Mouse (Mus musculus) testis, adult 2 months (tissue): ENCODE measurements around the gene Nek5. TPM values are rescaled to one million over a fixed set of nuclear protein-coding genes. Genes with fewer than 3 reads are reported as not detected.
A peak's percentile ranks its signal among the peaks of the same experiment; 100 is the strongest.

Experiments
- H3K27ac ChIP-seq: fragments of 200-500 bp; 2 replicates; pipeline ENCODE4 v1.5.1; 2012; ENCODE audit warnings: low read depth, low read length; ENCODE audit not compliant: control insufficient read depth, insufficient read depth
- H3K27me3 ChIP-seq: fragments of 200-500 bp; 2 replicates; pipeline ENCODE4 v1.6.1; 2012; ENCODE audit warnings: mild to moderate bottlenecking, low read length, moderate library complexity; ENCODE audit not compliant: control insufficient read depth, insufficient read depth
- H3K36me3 ChIP-seq: fragments of 200-500 bp; 2 replicates; pipeline ENCODE4 v1.6.1; 2012; ENCODE audit warnings: mild to moderate bottlenecking, low read length; ENCODE audit not compliant: control insufficient read depth, insufficient read depth
- H3K4me1 ChIP-seq: fragments of 200-500 bp; 2 replicates; pipeline ENCODE4 v1.6.1; 2012; ENCODE audit warnings: low read length; ENCODE audit not compliant: control insufficient read depth, insufficient read depth
- H3K4me3 ChIP-seq: fragments of 200-500 bp; 2 replicates; pipeline ENCODE4 v1.5.1; 2012; ENCODE audit warnings: low read depth, mild to moderate bottlenecking, low read length, moderate library complexity, mixed read lengths; ENCODE audit not compliant: control insufficient read depth
- CTCF ChIP-seq: fragments of 200-500 bp; IDR thresholded peaks from 2 replicates; pipeline ENCODE4 v1.5.1; 2012; ENCODE audit warnings: low read depth, mild to moderate bottlenecking, inconsistent platforms, low read length, moderate library complexity; ENCODE audit not compliant: control insufficient read depth, insufficient read depth, insufficient replicate concordance
- POLR2A ChIP-seq: fragments of 200-500 bp; IDR thresholded peaks from 2 replicates; pipeline ENCODE4 v1.6.1; 2012; ENCODE audit warnings: low read depth, mild to moderate bottlenecking, inconsistent platforms, low read length, moderate library complexity; ENCODE audit not compliant: control insufficient read depth
- polyA plus RNA-seq: library from polyadenylated mRNA; depleted of rRNA; stranded (reverse); fragments of >200 nt; gene quantifications from 2 replicates; pipeline ENCODE4 v1.2.3, GENCODE M21; 2012; rRNA removed

The Nek5 gene
- 0.31 and 0.40 TPM in 2 replicates for polyA plus RNA-seq

DNA sequence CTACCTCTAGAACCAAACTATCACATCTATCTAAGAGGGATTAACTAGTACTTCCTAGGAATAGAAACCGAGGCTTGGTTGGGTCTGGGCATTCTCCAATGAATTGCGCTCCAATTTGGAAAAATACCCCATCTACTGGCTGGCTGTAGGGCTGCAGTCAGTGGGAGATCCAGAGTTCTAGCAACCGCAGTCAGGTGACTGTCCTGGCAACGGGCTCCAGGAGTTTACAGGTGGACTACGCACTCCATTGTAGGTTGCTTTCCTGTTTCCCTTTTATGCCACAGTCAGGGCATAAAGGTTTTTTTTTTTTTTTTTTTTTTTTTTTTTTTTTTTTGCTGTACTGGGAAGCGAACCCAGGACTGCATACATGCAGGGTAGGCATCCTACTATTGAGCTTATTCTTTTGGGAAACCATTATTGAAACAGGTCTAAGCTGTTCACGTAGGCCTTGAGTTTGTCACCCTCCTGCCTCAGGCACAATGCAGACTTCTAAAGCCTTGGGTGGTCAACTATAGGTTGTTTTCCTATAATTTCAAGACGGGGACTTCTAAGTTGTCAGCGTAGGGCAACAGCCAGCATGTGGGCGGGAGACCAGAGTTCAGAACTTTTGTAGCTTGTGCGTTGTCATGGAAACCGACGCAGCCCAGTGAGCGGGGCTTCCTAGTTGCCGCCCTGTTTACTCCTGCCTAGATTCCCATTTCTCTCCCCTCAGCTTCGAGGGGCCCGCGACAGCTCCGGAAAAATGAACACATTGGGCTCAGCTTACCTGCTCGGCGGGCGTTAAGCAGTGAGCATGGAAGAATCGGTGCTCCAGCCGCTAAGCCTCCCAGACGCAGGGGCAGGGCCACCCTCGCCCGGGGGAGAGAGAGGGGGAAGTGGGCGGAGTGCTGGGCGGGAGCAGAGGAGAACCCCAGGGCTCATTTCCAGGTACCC, at the start of gene Nek5:
TSS of gene Nek5 (minus strand) at position 834 of the 933 bp plus-strand sequence.
- TF ChIP-seq POLR2A (no peak), CTCF (peak; percentile 35; the same call in 1 of the 2 replicates)
- no peaks in the 10 kb centered on the region for H3K27me3 ChIP-seq
- H3K27ac ChIP-seq, result no peak within 1 kb of the TSS

DNA sequence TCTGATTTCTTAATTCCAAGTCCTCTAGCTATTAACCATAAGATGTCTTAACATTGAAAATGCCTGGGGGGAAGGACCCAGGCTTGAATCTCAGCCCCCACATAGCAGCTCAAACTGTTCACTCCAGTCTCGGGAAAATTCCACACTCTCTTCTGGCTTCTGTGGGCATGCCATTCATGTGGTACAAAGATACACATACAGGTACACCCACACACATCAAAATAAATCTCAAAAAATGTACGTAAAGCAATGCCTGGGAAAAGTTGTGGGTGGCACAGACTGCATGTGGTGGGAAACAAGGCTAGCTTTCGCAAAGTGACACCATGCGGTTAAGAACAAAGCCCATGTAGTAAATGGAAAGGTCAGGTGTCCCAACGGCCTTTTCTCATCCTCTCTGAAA, 44.3 kb upstream of the Nek5 start:
- no peaks in the 10 kb centered on the region for H3K27me3 ChIP-seq
- H3K27ac ChIP-seq, result no peak overlapping the region
- TF ChIP-seq POLR2A, result no peak
- no peak for TF ChIP-seq CTCF
- H3K4me1 ChIP-seq, result no peaks in the 10 kb centered on the region
- no peaks in the 10 kb centered on the region for H3K36me3 ChIP-seq
- no peak overlapping the region for H3K4me3 ChIP-seq

More for the DNA sequence above, at the start of gene Nek5:
- H3K36me3 ChIP-seq, result no peaks in the 10 kb centered on the region
- H3K4me3 ChIP-seq, result peak within 1 kb of the TSS; percentile 86
- H3K4me1 ChIP-seq, result peaks cover 7% of the 10 kb centered on the region; the same call in 1 of the 2 replicates

DNA sequence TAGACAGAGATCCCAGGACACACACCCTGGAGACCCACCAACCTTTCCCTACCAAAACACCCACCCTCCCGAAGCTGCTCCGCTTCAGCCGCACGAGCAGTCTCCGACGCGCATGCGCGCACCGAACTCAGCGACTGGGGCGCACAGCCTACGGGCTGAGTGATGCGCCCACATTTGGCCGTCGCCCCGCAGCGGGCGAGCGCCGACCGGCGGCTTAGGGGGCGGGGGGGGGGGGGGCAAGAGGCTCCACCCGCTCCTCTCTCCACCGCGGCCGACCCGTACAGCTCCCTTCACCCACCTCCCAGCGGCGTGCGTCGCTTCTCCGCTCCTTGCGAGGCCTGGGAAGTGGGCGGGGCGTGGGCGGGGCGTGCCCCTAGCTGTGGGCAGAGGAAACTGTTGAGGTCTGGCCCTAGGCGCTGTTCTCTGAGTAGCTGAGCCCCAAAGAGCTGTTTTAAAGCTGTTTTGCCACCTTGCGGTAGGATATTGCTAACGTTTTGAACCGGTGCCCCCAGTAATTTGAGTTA, 41.3 kb upstream of the Nek5 start, which contains the start of gene Nek3:
TSS of gene Nek3 (minus strand) at position 356 of the 524 bp plus-strand sequence.
- no peak within 1 kb of the TSS for H3K27ac ChIP-seq
- no peaks in the 10 kb centered on the region for H3K36me3 ChIP-seq
- H3K27me3 ChIP-seq, result no peaks in the 10 kb centered on the region
- TF ChIP-seq CTCF (no peak), POLR2A (peak; percentile 60)
- peak within 1 kb of the TSS; percentile 71 for H3K4me3 ChIP-seq
- no peaks in the 10 kb centered on the region for H3K4me1 ChIP-seq

DNA sequence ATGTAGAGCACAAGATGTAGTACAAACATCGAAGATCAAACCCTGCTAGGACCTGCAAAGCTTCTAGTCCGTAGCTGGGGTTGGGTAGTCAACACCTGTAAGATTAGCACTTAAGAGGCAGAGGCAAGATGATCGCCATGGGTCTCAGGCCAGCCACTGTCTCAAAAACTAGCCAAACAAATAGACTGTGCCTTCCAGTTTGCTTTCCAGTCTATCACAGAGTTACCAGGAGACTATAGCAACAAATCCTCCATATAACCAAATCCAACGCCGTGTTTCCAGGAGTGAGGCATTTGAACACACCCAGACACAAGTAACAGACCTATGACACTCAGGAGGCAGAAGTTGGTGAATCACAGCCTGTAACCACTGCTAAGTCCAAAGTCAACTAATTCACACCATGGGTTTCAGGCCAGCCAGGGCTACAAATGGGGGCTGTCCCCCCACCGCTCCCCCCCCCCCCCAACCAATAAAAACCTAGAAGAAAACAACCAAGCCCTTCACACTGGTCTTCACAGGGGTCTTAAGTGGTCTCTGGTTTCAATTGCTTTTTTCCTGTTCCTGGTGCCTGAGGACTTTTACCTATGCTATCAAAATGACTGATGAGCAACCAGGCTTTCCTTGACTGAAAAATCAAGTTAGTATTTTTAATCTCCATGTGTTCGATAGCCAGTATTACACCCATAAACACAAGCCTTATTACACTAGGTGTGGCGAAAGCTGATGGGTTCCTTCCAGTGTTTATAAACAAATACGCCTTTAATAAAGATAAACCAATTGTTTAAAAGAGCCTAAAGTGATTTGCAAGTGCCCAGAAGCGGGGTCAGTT, 40.6 kb upstream of the Nek5 start:
- H3K4me3 ChIP-seq, result peak overlapping the region; percentile 71
- no peaks in the 10 kb centered on the region for H3K36me3 ChIP-seq
- H3K27ac ChIP-seq, result no peak overlapping the region
- H3K27me3 ChIP-seq, result no peaks in the 10 kb centered on the region
- TF ChIP-seq POLR2A (no peak), CTCF (no peak)
- H3K4me1 ChIP-seq, result no peaks in the 10 kb centered on the region

DNA sequence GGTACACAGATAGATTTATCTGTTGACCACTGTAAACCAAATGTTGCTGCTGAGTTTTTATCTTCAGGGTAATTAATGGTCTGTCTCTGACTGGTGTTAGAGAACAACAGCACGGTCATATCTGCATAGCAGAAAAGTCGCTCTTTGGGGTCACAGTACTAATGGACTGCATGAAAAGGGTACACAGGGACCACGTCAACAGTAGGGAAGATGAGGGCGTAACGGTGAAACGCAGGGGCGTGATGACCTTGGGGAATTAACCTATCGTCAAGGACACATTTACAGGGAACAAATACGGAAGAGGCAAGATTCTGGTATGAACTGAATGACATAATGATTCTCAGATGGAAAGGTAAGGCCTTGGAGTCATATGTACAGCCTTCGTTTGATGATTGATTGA, 39.6 kb upstream of the Nek5 start:
- H3K27ac ChIP-seq, result no peak overlapping the region
- H3K36me3 ChIP-seq, result no peaks in the 10 kb centered on the region
- no peak overlapping the region for H3K4me3 ChIP-seq
- H3K27me3 ChIP-seq, result no peaks in the 10 kb centered on the region
- no peaks in the 10 kb centered on the region for H3K4me1 ChIP-seq
- TF ChIP-seq POLR2A (no peak), CTCF (no peak)

DNA sequence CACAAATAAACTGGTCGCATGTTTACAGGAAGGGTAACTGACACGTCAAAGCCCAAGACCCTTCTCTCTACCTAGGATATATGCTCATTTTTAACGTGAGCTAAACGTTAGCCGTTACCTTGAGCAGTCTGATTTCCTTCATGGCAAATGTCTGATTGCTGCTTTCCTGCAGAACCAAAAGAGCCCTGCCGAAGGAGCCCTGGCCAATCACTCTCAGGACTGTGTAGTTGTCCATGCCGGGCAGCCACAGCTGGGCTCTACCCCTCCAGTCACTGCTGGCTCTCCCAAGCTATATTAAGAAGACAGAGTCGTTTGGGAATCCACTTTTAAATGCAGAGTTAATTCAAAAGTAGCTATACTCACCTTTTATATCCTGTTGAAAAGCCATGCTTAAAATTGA, 37.4 kb upstream of the Nek5 start:
- Histone ChIP-seq H3K4me1 (no peaks in the 10 kb centered on the region), H3K27me3 (no peaks in the 10 kb centered on the region), H3K36me3 (no peaks in the 10 kb centered on the region), H3K27ac (no peak overlapping the region), H3K4me3 (no peak overlapping the region)
- TF ChIP-seq POLR2A, result no peak
- TF ChIP-seq CTCF, result no peak

DNA sequence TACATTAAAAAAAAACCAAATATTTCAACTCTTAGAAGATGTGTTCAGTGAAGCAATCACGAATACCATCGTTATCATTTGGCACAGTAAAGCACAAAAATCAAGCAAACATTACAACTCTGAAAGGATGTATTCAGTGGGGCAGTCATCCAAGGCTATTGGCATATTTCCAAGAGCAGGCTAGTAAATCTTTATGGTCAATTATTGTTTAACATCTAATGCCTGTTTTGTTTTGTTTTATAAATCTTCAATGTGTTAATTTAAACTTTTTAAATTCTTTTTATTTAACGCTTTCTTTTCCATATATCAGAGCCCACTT, 25.5 kb upstream of the Nek5 start:
- no peak overlapping the region for H3K4me3 ChIP-seq
- H3K36me3 ChIP-seq, result no peaks in the 10 kb centered on the region
- no peak for TF ChIP-seq POLR2A
- no peak for TF ChIP-seq CTCF
- no peak overlapping the region for H3K27ac ChIP-seq
- H3K4me1 ChIP-seq, result no peaks in the 10 kb centered on the region
- H3K27me3 ChIP-seq, result no peaks in the 10 kb centered on the region
